Mouse (Mus musculus): ENCODE data around the gene Spib.

DNA sequence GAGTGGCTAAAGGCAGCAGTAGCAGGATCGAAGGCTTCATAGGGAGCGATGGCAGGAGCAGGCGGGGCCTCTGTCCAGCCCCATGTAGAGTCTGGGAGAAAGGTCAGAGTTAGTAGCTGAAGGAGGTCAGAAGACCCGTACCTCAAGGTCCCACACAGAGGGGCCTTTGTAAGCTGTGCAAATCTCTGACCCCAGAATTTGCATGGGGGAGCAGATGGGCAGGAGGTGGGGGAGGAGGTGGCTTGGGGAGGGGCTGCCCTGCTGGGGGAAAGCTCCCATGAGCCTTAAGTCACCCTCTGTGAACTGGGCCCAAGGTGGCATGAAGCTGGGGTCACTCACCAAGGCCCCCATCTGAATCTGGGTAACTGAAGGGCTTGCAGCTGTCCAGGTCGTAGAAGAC is 2.4 kb downstream of the Spib start:
- TF ChIP-seq POLR2A (IDR thresholded peaks at IDR 0.05; ENCODE audit: low read depth, low read length) (no peak), CTCF (IDR thresholded peaks at IDR 0.05; ENCODE audit: extremely low read depth, insufficient read length, insufficient replicate concordance, low read depth, low read length) (no peak)
